Comparison of ENCODE assay signal across 19 mouse cellular contexts in genomic region chrX:166378652-166379051, GRCm38 (mm10).
"Had no signal": no experiment of that assay in that cellular context is flagged by ENCODE, and none has a peak within 500 bp of the region (broad histone marks: within the 10 kb centered on the region; RNA-seq: fewer than 3 reads in every experiment).

No protein-coding gene starts in this region.

- H3K4me1 ChIP-seq: lung, embryonic 15.5 days; midbrain, embryonic 12.5 days; neural tube, embryonic 13.5 days; neural tube, embryonic 15.5 days had no signal

- H3K4me3 ChIP-seq: lung, embryonic 15.5 days; megakaryocyte, embryonic 14.5 days; midbrain, embryonic 12.5 days; myocyte; neural tube, embryonic 13.5 days; neural tube, embryonic 15.5 days had no signal

- DNase-seq: liver, postnatal 0 days; lung, adult 2 months; lung, postnatal 14 days; midbrain, embryonic 14.5 days; retina, postnatal 1 day; right cerebral cortex, adult 18-20 months; right cerebral cortex, postnatal 25 days; right cerebral cortex, postnatal 4 days; spleen, adult 18-20 months; thymus, adult 18-20 months; thymus, postnatal 14 days; thymus, postnatal 36 days had no signal

- H3K9ac ChIP-seq: liver, postnatal 0 days; lung, embryonic 15.5 days; midbrain, embryonic 12.5 days; neural tube, embryonic 13.5 days; neural tube, embryonic 15.5 days had no signal

- H3K27ac ChIP-seq: lung, embryonic 15.5 days; macrophage; midbrain, embryonic 12.5 days; neural tube, embryonic 13.5 days; neural tube, embryonic 15.5 days had no signal

- H3K27me3 ChIP-seq: lung, embryonic 15.5 days had no signal

- H3K36me3 ChIP-seq: lung, embryonic 15.5 days had no signal
